Mouse (Mus musculus): ENCODE data around the gene Irf2. TPM values are rescaled to one million over a fixed set of nuclear protein-coding genes. Genes with fewer than 3 reads are reported as not detected.
"Not testable (repeated sequence)": the region's sequence is repeated elsewhere in the genome, so short reads cannot be mapped to it uniquely, and the experiment has no call there.

The Irf2 gene
- total RNA-seq, 2 experiments from 2014 or later, result 35.9 to 38.7 TPM

DNA sequence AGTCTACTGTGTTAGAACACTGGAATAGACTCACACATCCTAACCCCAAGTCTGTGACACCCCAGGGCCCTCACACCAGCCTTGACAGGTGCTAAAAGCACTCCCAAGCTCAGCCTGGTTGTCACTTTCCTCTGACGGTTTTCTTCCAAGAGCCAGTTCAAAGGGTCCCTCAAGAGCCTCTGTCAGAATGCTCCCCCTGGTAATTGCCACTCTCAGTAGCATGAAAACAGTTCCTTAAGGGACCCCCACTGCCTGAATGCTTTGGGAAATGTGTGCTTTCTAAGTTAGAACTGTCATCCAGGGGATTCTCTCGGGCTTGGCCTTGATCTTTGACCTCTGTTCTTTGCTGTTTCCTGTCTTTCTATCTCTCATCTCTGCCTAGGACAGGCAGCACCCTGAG, 17.0 kb upstream of the Irf2 start:
- intact Hi-C loops (cut with DNase I), result no loop called here
- no peak for DNase-seq

GRCm38 (mm10) chr8:46726383-46726782, 13.1 kb upstream of the Irf2 start:
- intact Hi-C loops (cut with DNase I), result no loop called here
- no peak for DNase-seq

DNA sequence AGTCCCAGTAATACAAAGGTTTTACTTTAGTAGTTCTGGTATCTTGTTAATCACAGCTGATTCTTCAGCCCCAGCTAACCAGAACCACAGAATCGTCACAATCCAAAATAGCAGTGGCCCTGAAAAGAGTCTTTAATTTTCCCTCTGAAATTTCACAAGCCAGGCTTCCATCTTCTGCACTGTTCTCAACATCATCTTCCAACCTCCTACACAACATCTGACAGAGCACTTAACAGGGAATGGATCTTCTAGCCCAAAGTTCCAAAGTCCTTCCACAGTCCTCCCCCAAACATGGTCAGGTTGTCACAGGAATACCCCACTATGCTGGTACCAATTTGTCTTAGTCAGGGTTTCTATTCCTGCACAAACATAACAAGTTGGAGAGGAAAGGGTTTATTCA, 9.9 kb upstream of the Irf2 start:
- intact Hi-C loops (cut with DNase I), result not testable (repeated sequence)

GRCm38 (mm10) chr8:46732381-46732915, 7.1 kb upstream of the Irf2 start:
- intact Hi-C loops (cut with DNase I), result no loop called here
- no peak for DNase-seq

More for the DNA sequence above, 9.9 kb upstream of the Irf2 start:
- DNase-seq, result not testable (repeated sequence)

- DNase-seq, result no peak
- intact Hi-C loops (cut with DNase I), result no loop called here
These were observed 5.9 kb upstream of the Irf2 start for GRCm38 (mm10) chr8:46733603-46734002.

GRCm38 (mm10) chr8:46735505-46735904, 4.0 kb upstream of the Irf2 start:
- no peak for DNase-seq
- intact Hi-C loops (cut with DNase I), result loop anchor here (5.0 kb wide), 2 partner anchors 118 to 217 kb away; partner anchors contain the start of genes Casp3 and Primpol

DNA sequence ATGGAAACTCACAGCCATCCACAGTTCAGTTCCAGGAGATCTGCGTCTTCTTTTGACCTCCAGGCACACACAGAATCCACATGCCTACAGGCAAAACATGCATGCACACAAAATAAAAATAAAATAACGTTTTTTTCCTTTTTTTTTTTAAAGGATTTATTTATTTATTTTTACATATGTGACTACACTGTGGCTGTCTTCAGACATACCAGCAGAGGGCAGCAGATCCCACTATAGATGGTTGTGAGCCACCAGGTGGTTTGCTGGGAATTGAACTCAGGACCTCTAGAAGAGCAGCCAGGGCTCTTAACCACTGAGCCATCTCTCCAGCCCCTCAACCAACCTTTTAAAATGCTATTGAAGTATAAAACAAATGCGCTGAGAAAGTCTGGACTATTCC, 3.3 kb upstream of the Irf2 start:
- intact Hi-C loops (cut with DNase I), result loop anchor here (5.0 kb wide), 2 partner anchors 119 to 216 kb away; partner anchors contain the start of genes Casp3 and Primpol
- no peak for DNase-seq

DNA sequence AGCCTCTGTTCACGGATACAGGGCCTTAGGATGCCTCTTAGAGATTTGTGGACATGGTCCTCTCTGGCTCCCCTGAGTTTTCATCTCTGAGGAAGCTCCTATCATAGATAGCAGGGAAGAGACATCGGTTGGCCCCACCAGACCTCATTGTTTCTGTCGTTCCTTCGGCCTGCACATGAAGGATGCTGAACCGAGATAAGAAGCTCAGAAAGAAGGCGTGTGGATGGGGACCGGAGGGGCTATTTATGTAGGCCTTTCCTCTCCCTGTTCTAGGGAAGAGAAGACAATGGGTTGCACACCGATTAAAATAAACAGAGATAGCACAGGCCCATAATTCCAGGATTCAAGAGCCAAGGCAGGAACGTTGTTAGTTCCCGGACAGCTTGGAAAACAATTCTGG, 2.1 kb upstream of the Irf2 start:
- intact Hi-C loops (cut with DNase I), result loop anchor here (5.0 kb wide), 2 partner anchors 120 to 215 kb away; partner anchors contain the start of genes Casp3 and Primpol
- no peak for DNase-seq

DNA sequence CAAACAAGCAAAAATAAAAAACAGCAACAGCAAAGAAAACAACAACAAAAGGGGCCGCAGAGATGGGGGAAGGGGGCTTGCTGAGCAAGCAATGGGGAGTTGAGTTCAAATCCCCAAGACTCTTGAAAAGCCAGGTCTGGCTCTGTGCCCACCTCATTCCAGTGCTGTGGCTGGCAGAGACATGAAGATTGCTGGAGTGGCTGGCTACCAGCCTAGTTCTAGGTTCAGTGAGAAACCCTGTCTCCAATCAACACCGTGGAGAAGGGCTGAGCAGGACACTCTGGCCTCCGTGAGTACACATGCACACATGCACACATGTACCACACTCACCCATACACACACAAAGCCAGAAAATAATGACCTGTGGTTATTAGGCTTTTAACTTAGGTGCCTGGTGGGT, 1.6 kb upstream of the Irf2 start:
- DNase-seq, result peak; percentile 39 to 56
- intact Hi-C loops (cut with DNase I), result loop anchor here (2.0 to 5.0 kb wide), 4 partner anchors 47 to 214 kb away; partner anchors contain the start of genes Casp3 and Primpol

- no peak for DNase-seq
- intact Hi-C loops (cut with DNase I), result loop anchor here (2.0 to 5.0 kb wide), 4 partner anchors 48 to 214 kb away; partner anchors contain the start of genes Casp3 and Primpol
These were observed 931 bp upstream of the Irf2 start for GRCm38 (mm10) chr8:46738601-46739000.

GRCm38 (mm10) chr8:46739956-46740512, 502 bp downstream of the Irf2 start:
- intact Hi-C loops (cut with DNase I), result loop anchor here (1.0 to 5.0 kb wide), 5 partner anchors 49 to 212 kb away; partner anchors contain the start of genes Casp3 and Primpol
- peak; percentile 45 to 61 for DNase-seq

DNA sequence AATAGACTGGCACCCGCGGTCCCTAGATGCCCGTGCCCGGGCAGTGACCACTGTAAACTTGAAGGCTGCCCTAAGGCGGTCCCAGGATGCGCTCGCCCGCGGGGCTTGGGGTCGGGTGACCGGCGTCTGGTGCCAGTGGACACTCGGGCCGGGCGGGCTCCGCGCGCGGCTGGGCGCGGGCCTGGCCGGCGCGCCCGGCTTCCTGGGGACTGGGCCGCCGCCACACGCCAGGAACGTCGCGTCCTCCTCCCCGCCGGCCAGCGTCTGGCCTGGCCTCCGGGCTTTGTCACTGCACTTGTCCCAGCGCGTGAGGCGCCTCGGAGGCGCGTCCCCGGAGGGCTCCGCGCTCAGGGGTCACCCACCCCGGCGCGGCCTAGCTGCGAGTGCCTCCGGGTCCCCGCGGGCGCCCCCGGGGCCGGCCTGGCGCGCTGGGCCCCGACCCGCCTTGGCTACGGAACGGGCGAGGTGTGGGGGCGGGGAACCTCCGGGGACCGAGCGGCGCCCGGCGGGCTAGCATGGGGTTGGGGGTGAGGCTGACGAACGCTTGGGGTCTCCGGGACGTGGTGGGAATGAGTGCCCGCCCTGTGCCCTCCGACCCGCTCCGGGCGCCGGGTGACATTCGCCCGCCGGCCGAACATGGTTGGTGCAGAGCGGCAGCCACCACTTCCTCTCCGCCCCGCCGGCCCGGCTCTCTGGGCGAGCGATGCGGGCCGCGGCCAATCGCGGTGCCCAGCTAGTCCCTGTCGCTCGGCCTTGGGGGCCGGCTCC, 1.2 kb downstream of the Irf2 start:
- intact Hi-C loops (cut with DNase I), result no loop called here
- peak; percentile 73 to 85 for DNase-seq

- peak in 1 of 2 experiments; percentile 49 for DNase-seq
- intact Hi-C loops (cut with DNase I), result no loop called here
These were observed 1.8 kb downstream of the Irf2 start for GRCm38 (mm10) chr8:46741281-46741791.

DNA sequence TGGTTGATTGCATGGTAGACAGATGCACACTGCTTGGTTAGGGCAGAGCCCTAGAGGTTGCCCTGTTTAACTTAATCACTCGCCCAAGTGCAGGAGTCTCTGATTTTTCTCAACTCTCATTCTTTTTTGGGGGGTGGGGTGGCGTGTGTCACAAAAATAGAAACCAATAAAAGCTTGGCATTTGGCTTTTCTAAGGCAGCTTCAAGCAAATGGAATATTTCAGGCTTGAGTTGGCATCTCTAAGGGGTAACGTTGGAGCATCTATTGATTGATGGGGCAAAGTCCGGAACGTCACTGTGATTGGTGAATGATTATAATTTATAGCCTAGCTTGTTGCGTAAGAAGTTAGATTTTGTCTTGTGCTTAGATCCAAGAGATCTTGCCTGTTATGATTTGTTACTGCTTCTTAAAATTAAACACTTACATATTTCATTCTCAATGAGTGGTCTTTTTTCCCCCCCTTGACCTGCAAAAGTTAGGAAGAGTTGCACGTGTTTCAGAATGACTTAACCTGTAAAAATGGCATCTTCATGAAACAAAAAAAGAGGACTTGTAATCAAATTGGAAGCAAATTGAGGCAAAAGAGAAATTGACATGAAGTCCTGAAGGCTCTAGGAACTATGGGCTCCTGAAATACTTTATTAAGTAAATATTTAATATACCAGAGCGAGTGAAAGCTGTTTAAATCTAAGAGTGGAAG, 2.6 kb downstream of the Irf2 start:
- intact Hi-C loops (cut with DNase I), result no loop called here
- no peak for DNase-seq

GRCm38 (mm10) chr8:46742691-46743082, 3.2 kb downstream of the Irf2 start:
- intact Hi-C loops (cut with DNase I), result no loop called here

GRCm38 (mm10) chr8:46745464-46745863, 5.9 kb downstream of the Irf2 start:
- DNase-seq, result no peak
- intact Hi-C loops (cut with DNase I), result no loop called here

More at GRCm38 (mm10) chr8:46742691-46743082, 3.2 kb downstream of the Irf2 start:
- no peak for DNase-seq

- intact Hi-C loops (cut with DNase I), result no loop called here
- no peak for DNase-seq
These were observed 7.9 kb downstream of the Irf2 start for GRCm38 (mm10) chr8:46747311-46747980.

- DNase-seq, result no peak
- intact Hi-C loops (cut with DNase I), result no loop called here
These were observed 10.5 kb downstream of the Irf2 start for GRCm38 (mm10) chr8:46750000-46750399.

- intact Hi-C loops (cut with DNase I), result no loop called here
- DNase-seq, result no peak
These were observed 11.0 kb downstream of the Irf2 start for GRCm38 (mm10) chr8:46750566-46750965.

DNA sequence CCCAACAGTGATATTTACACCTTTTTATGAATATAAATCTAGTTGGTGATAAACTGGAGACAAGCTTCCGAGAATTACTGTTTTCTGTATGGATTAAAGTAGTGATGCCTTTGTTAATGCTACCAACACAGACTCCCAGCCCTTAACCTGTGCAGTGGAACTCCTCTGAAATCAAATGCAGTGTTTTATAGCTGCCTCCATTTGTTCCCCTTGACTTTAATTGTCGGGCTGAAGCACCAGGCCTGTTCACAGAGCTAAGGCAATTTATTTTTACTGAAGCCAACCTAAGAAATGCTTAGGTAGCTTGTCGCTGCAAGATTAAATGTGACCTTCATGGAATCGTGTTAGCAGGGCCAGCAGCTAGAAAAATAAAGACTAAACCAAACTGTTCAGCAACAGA, 11.6 kb downstream of the Irf2 start:
- intact Hi-C loops (cut with DNase I), result no loop called here
- DNase-seq, result no peak

All from heart, postnatal 36 days (tissue).